Mouse (Mus musculus) hindbrain, embryonic 16.5 days (tissue): ENCODE measurements around the gene Gdap1l1. TPM values are rescaled to one million over a fixed set of nuclear protein-coding genes. Genes with fewer than 3 reads are reported as not detected.
A peak's percentile ranks its signal among the peaks of the same experiment; 100 is the strongest.

Experiments used
- ATAC-seq: fragments of 200-750 bp; cut with Nextera tagmentation; 2 replicates; pipeline ENCODE4 v1.8.0; 2017; ENCODE audit warnings: moderate TSS enrichment, moderate library complexity
- H3K27ac ChIP-seq: fragments of 300-500 bp; sonication (generic); 2 replicates; pipeline ENCODE4 v1.5.1; 2014; ENCODE audit warnings: low read depth, mild to moderate bottlenecking, control low read depth, low read length, moderate library complexity
- H3K27me3 ChIP-seq: fragments of 300-500 bp; sonication (generic); replicated peaks from 2 replicates; pipeline ENCODE4 v1.6.1; 2014; ENCODE audit warnings: low read length; ENCODE audit not compliant: control insufficient read depth, insufficient read depth
- H3K36me3 ChIP-seq: fragments of 300-500 bp; sonication (generic); 2 replicates; pipeline ENCODE4 v1.6.1; 2014; ENCODE audit warnings: mild to moderate bottlenecking, low read length, moderate library complexity, mixed read lengths; ENCODE audit not compliant: control insufficient read depth, insufficient read depth
- H3K4me1 ChIP-seq: fragments of 300-500 bp; sonication (generic); 2 replicates; pipeline ENCODE4 v1.6.1; 2014; ENCODE audit warnings: low read depth, low read length; ENCODE audit not compliant: control insufficient read depth, insufficient read depth
- H3K4me2 ChIP-seq: fragments of 300-500 bp; sonication (generic); 2 replicates; pipeline ENCODE4 v1.6.1; 2014; ENCODE audit warnings: mild to moderate bottlenecking, low read length, control low read depth, moderate library complexity
- H3K4me3 ChIP-seq: fragments of 300-500 bp; sonication (generic); 2 replicates; pipeline ENCODE4 v1.5.1; 2014; ENCODE audit warnings: mild to moderate bottlenecking, low read length, control low read depth, moderate library complexity
- H3K9ac ChIP-seq: fragments of 300-500 bp; sonication (generic); 2 replicates; pipeline ENCODE4 v1.6.1; 2014; ENCODE audit warnings: low read depth, mild to moderate bottlenecking, control low read depth, low read length, moderate library complexity
- H3K9me3 ChIP-seq: fragments of 300-500 bp; sonication (generic); 2 replicates; pipeline ENCODE4 v1.6.1; 2014; ENCODE audit warnings: mild to moderate bottlenecking, low read length, moderate library complexity; ENCODE audit not compliant: control insufficient read depth
- WGBS: fragments of 180-500 bp; shearing (Covaris S2); extraction: QIAGEN DNeasy Blood & Tissue Kit; methylation state at CpG from one replicate; pipeline ENCODE4 v1.1.7; 2014; 5-methylcytosine and 5-hydroxymethylcytosine counted together
- polyA plus RNA-seq: library from polyadenylated mRNA; unstranded; fragments of >200 nt; fragmentation: Nextera tagmentation; extraction: Ambion mirVana; gene quantifications from 2 replicates; pipeline ENCODE4 v1.2.1, GENCODE M21; 2015

The Gdap1l1 gene
- polyA plus RNA-seq, 1 experiment from 2014 or later: 147 TPM

DNA sequence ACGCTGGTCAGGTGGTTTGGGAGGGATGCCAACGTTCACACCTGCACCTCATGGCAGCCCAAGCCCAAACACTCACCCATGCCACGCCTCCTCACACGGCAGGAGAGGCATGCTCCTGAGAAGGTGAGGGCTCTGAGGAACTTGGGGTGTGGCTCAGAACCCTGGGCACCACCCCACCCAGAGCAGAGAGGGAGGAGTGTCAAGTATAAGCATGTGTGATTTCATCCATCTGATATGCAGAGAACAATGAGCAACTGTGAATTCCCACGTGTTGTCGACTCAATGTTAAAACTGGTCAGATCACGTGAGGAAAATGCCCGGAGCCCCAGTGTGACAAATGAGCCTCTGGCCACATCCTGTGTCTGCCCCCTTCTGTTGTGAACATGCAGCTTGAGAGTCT is 28.5 kb downstream of the Gdap1l1 start:
- 84% methylated on average over 8 of the region's 8 CpGs for WGBS
- no peak overlapping the region for H3K4me2 ChIP-seq
- no peak overlapping the region for H3K4me3 ChIP-seq
- H3K27ac ChIP-seq: no peak overlapping the region
- no peaks in the 10 kb centered on the region for H3K27me3 ChIP-seq
- no peak for ATAC-seq
- H3K9me3 ChIP-seq: no peaks in the 10 kb centered on the region
- peaks cover 8% of the 10 kb centered on the region for H3K4me1 ChIP-seq
- H3K9ac ChIP-seq: no peak overlapping the region
- H3K36me3 ChIP-seq: peaks cover 23% of the 10 kb centered on the region

DNA sequence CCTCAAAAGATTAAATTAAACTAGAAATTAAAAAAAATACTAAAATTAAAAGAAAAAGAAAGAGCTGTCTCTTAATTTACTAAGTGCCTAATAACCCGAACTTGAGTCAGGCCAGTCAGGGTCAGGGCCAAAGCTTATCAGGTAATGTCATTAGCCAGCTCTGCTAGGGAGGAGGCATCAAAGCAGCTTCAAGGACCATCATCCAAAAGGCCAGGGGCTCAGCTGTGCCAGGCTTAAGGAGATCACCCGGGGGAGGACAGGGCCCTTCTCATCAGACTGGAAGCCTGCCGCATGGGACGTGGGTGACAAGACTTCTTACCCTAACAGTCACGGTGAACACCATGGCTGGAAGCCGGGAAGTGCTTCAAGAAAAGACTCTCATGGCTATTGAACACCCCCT is 29.3 kb downstream of the Gdap1l1 start:
- no peaks in the 10 kb centered on the region for H3K9me3 ChIP-seq
- no peak overlapping the region for H3K4me2 ChIP-seq
- H3K36me3 ChIP-seq: peaks cover 23% of the 10 kb centered on the region
- H3K4me1 ChIP-seq: peaks cover 9% of the 10 kb centered on the region
- H3K9ac ChIP-seq: no peak overlapping the region
- no peak overlapping the region for H3K4me3 ChIP-seq
- 93% methylated on average over 6 of the region's 6 CpGs for WGBS
- no peak overlapping the region for H3K27ac ChIP-seq
- ATAC-seq: no peak
- H3K27me3 ChIP-seq: no peaks in the 10 kb centered on the region

GRCm38 (mm10) chr2:163468866-163469265 is 30.6 kb downstream of the Gdap1l1 start:
- Histone ChIP-seq H3K4me2 (no peak overlapping the region), H3K36me3 (peaks cover 23% of the 10 kb centered on the region), H3K27me3 (no peaks in the 10 kb centered on the region), H3K4me1 (peaks cover 9% of the 10 kb centered on the region), H3K9me3 (no peaks in the 10 kb centered on the region), H3K4me3 (no peak overlapping the region), H3K9ac (no peak overlapping the region), H3K27ac (no peak overlapping the region)
- 95% methylated on average over 6 of the region's 6 CpGs for WGBS
- ATAC-seq: no peak

- Histone ChIP-seq H3K4me3 (no peak overlapping the region), H3K4me2 (no peak overlapping the region), H3K4me1 (peaks cover 9% of the 10 kb centered on the region), H3K27ac (no peak overlapping the region), H3K9ac (no peak overlapping the region), H3K27me3 (no peaks in the 10 kb centered on the region), H3K36me3 (peaks cover 23% of the 10 kb centered on the region), H3K9me3 (no peaks in the 10 kb centered on the region)
- no peak for ATAC-seq
- 97% methylated on average over 15 of the region's 15 CpGs for WGBS
Measured at GRCm38 (mm10) chr2:163469711-163470110, 31.4 kb downstream of the Gdap1l1 start.

- H3K36me3 ChIP-seq: peaks cover 21% of the 10 kb centered on the region
- no peaks in the 10 kb centered on the region for H3K9me3 ChIP-seq
- no peaks in the 10 kb centered on the region for H3K27me3 ChIP-seq
- WGBS: 52% methylated on average over 3 of the region's 3 CpGs
- no peak overlapping the region; the same call in 1 of the 2 replicates for H3K4me3 ChIP-seq
- peak overlapping the region; percentile 91 for H3K4me2 ChIP-seq
- H3K9ac ChIP-seq: no peak overlapping the region
- no peak overlapping the region for H3K27ac ChIP-seq
- ATAC-seq: no peak
- H3K4me1 ChIP-seq: peaks cover 9% of the 10 kb centered on the region
Measured at GRCm38 (mm10) chr2:163471136-163471535, 32.9 kb downstream of the Gdap1l1 start.

- Histone ChIP-seq H3K27ac (peak overlapping the region; percentile 85), H3K9me3 (no peaks in the 10 kb centered on the region), H3K9ac (peak overlapping the region; percentile 91), H3K36me3 (peaks cover 15% of the 10 kb centered on the region), H3K4me1 (peaks cover 9% of the 10 kb centered on the region), H3K4me2 (peak overlapping the region; percentile 91), H3K4me3 (peak overlapping the region; percentile 92), H3K27me3 (no peaks in the 10 kb centered on the region)
- peak; percentile 81 for ATAC-seq
- WGBS: 5% methylated on average over 35 of the region's 36 CpGs
Measured at GRCm38 (mm10) chr2:163471710-163472465, 33.6 kb downstream of the Gdap1l1 start.

- peak within 1 kb of the TSS; percentile 92 for H3K4me3 ChIP-seq
Measured at GRCm38 (mm10) chr2:163472466-163472851, 34.2 kb downstream of the Gdap1l1 start, which contains the start of gene Fitm2. Fitm2 (minus strand) TSS chr2:163472629.

DNA sequence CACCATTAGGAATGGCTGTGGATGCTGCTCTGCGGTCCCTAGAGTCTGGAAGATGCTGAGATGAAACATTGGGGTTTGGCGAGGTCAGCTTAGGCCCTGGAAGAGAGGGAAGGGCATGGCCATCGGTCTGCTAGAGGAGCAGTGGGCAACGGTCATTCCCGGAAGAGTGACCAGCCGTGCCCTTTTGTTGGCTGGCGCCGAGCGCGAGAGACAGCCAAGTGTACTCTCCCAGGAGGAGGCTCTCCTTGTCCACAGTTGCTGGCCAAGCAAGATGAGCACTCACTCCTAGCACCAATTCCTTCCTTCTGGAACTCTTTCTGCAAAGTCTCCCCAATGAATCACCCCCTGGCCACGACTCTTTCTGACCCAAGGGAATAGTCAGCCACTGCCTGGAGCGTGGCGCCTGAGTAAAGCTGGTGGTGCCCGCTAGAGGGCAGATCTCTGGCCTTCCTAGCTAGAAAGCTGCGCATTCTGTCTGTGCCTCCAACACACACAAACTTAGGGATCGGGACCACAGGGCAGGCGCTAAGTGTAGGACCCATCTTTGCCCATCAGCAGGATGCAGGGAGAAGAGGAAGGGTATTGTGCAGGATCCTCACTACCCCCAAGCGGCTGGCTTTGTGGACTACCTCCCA is 42.0 kb downstream of the Gdap1l1 start:
- WGBS: 52% methylated on average over 18 of the region's 18 CpGs
- ATAC-seq: no peak
- Histone ChIP-seq H3K9ac (no peak overlapping the region), H3K9me3 (no peaks in the 10 kb centered on the region), H3K27ac (no peak overlapping the region), H3K4me2 (no peak overlapping the region), H3K36me3 (no peaks in the 10 kb centered on the region), H3K27me3 (no peaks in the 10 kb centered on the region; the same call in 1 of the 2 replicates), H3K4me1 (peaks cover 8% of the 10 kb centered on the region), H3K4me3 (no peak overlapping the region)

More at GRCm38 (mm10) chr2:163472466-163472851, 34.2 kb downstream of the Gdap1l1 start, which contains the start of gene Fitm2:
- Histone ChIP-seq H3K27me3 (no peaks in the 10 kb centered on the region), H3K27ac (peak within 1 kb of the TSS; percentile 85), H3K4me2 (peak within 1 kb of the TSS; percentile 91), H3K36me3 (peaks cover 15% of the 10 kb centered on the region), H3K9me3 (no peaks in the 10 kb centered on the region), H3K4me1 (peaks cover 9% of the 10 kb centered on the region), H3K9ac (peak within 1 kb of the TSS; percentile 91)
- 0% methylated on average over 17 of the region's 30 CpGs for WGBS
- peak; percentile 92 for ATAC-seq

- Histone ChIP-seq H3K9me3 (no peaks in the 10 kb centered on the region), H3K27me3 (no peaks in the 10 kb centered on the region; the same call in 1 of the 2 replicates), H3K4me2 (peak overlapping the region; percentile 58), H3K9ac (peak overlapping the region; percentile 60), H3K4me1 (peaks cover 8% of the 10 kb centered on the region), H3K36me3 (no peaks in the 10 kb centered on the region), H3K4me3 (peak overlapping the region; percentile 32), H3K27ac (peak overlapping the region; percentile 0; the same call in 1 of the 2 replicates)
- WGBS: 3% methylated on average over 21 of the region's 21 CpGs
- peak; percentile 69 for ATAC-seq
Measured at GRCm38 (mm10) chr2:163481539-163482029, 43.3 kb downstream of the Gdap1l1 start.
